In genomic region chr7:19327782-19328181, GRCm38 (mm10) we compare ENCODE assay signal across 8 mouse cellular contexts. TPM values are rescaled to one million over a fixed set of nuclear protein-coding genes. Genes with fewer than 3 reads are reported as not detected.
A peak's percentile ranks its signal among the peaks of the same experiment; 100 is the strongest.
DNase-seq lines count a peak whose midpoint lies in the region; ATAC-seq and TF ChIP-seq lines count a peak whose summit lies in the region.
"Had no signal": no experiment of that assay in that cellular context is flagged by ENCODE, and none has a peak within 500 bp of the region (broad histone marks: within the 10 kb centered on the region; RNA-seq: fewer than 3 reads in every experiment).

No protein-coding gene starts in this region.

- DNase-seq in layer of hippocampus, adult 2 months (ENCODE audit: low spot score in 2 of 2) = no peak
- no peak for DNase-seq in layer of hippocampus, postnatal 10 days (ENCODE audit: low spot score in 2 of 2)
- DNase-seq in frontal cortex, postnatal 36 days (ENCODE audit: low spot score in 2 of 2) = no peak
- DNase-seq in thymus, postnatal 0 days (ENCODE audit: low spot score) = no peak

- peak overlapping the region; percentile 67; the same call in 1 of the 2 replicates for H3K9ac ChIP-seq in embryonic facial prominence, embryonic 13.5 days
- no peak overlapping the region for H3K9ac ChIP-seq in hindbrain, embryonic 12.5 days

- no peak for ATAC-seq in embryonic facial prominence, embryonic 13.5 days (ENCODE audit: insufficient number of reproducible peaks, insufficient read depth, low FRiP score, low TSS enrichment, low read depth)
- no peak for ATAC-seq in hindbrain, embryonic 12.5 days (ENCODE audit: low FRiP score)

- no peak overlapping the region for H3K4me3 ChIP-seq in layer of hippocampus, adult 2 months
- H3K4me3 ChIP-seq in embryonic facial prominence, embryonic 13.5 days = no peak overlapping the region; the same call in 1 of the 2 replicates
- H3K4me3 ChIP-seq in hindbrain, embryonic 12.5 days = 0 out of 2 replicates have a peak overlapping the region, but pooled peaks have one; percentile 37
- H3K4me3 ChIP-seq in myocyte = peak overlapping the region; percentile 26

- H3K27me3 ChIP-seq in embryonic facial prominence, embryonic 13.5 days = no peaks in the 10 kb centered on the region; the same call in none of the 2 replicates
- H3K27me3 ChIP-seq in hindbrain, embryonic 12.5 days = peaks cover 3% of the 10 kb centered on the region; the same call in 1 of the 2 replicates
- no peaks in the 10 kb centered on the region for H3K27me3 ChIP-seq in myocyte (ENCODE audit: control insufficient read depth, insufficient read depth, insufficient read length)

- H3K36me3 ChIP-seq in embryonic facial prominence, embryonic 13.5 days = no peaks in the 10 kb centered on the region
- no peaks in the 10 kb centered on the region for H3K36me3 ChIP-seq in hindbrain, embryonic 12.5 days
- H3K36me3 ChIP-seq in myocyte (ENCODE audit: control insufficient read depth, insufficient read depth) = no peaks in the 10 kb centered on the region

- 0 out of 2 replicates have a peak overlapping the region, but pooled peaks have one; percentile 73 for H3K4me2 ChIP-seq in embryonic facial prominence, embryonic 13.5 days
- 0 out of 2 replicates have a peak overlapping the region, but pooled peaks have one; percentile 73 for H3K4me2 ChIP-seq in hindbrain, embryonic 12.5 days (replicated peaks)
- H3K4me2 ChIP-seq in myocyte (ENCODE audit: low read depth) = peak overlapping the region; percentile 100

- H3K4me1 ChIP-seq in embryonic facial prominence, embryonic 13.5 days = peaks cover 20% of the 10 kb centered on the region
- H3K4me1 ChIP-seq in hindbrain, embryonic 12.5 days = peaks cover 23% of the 10 kb centered on the region

- no peak for TF ChIP-seq POLR2A in myocyte (IDR thresholded peaks at IDR 0.05; ENCODE audit: insufficient read length, low read depth)

- TF ChIP-seq CTCF in layer of hippocampus, adult 2 months (conservative IDR thresholded peaks at IDR 0.05) = no peak

- no peak overlapping the region for H3ac ChIP-seq in myocyte (ENCODE audit: control insufficient read depth, insufficient read length)

- 82% methylated on average over 5 of the region's 5 CpGs for WGBS in embryonic facial prominence, embryonic 13.5 days
- WGBS in hindbrain, embryonic 12.5 days = 84% methylated on average over 5 of the region's 5 CpGs

- no peaks in the 10 kb centered on the region for H3K9me3 ChIP-seq in embryonic facial prominence, embryonic 13.5 days
- H3K9me3 ChIP-seq in hindbrain, embryonic 12.5 days (replicated peaks) = no peaks in the 10 kb centered on the region

- no peaks in the 10 kb centered on the region for H3K79me2 ChIP-seq in myocyte (ENCODE audit: control insufficient read depth, insufficient read depth)

- H3K27ac ChIP-seq in layer of hippocampus, adult 2 months = 0 out of 2 replicates have a peak overlapping the region, but pooled peaks have one; percentile 96
- no peak overlapping the region for H3K27ac ChIP-seq in embryonic facial prominence, embryonic 13.5 days
- H3K27ac ChIP-seq in hindbrain, embryonic 12.5 days = no peak overlapping the region

TF ChIP-seq in myocyte, 11 proteins besides CTCF, POLR2A, EP300 and RAD21:
- TF ChIP-seq REST (IDR thresholded peaks at IDR 0.05; ENCODE audit: insufficient read depth, insufficient read length) = no peak
- TF ChIP-seq POLR2AphosphoS2 (IDR thresholded peaks at IDR 0.05; ENCODE audit: insufficient read length, low read depth) = no peak
- TF ChIP-seq TCF12 (IDR thresholded peaks at IDR 0.05; ENCODE audit: insufficient read depth, poor library complexity, severe bottlenecking) = no peak

RNA-seq across cellular contexts. Expression of gene Ercc1, which starts 16.8 kb away (rescaled TPM):
- total RNA-seq in layer of hippocampus, adult 2 months (2021) = 10 to 100 TPM; 51.7 to 51.9 TPM
- total RNA-seq in layer of hippocampus, postnatal 10 days (2021) = 10 to 100 TPM; 43.1 to 43.9 TPM
- 93.2 and 106 TPM in 2 replicates for polyA plus RNA-seq in embryonic facial prominence, embryonic 13.5 days (2015; fragmentation: Nextera tagmentation; extraction: Ambion mirVana)
- 95.6 and 96.8 TPM in 2 replicates for polyA plus RNA-seq in hindbrain, embryonic 12.5 days (2016; fragmentation: Nextera tagmentation; extraction: Ambion mirVana)
- polyA plus RNA-seq in myocyte (2012; fragmentation: generic; extraction: Trizol) = 83.1 TPM
- polyA plus RNA-seq in thymus, postnatal 0 days (2015; fragmentation: Nextera tagmentation; extraction: Ambion mirVana) = 59.6 and 67.1 TPM in 2 replicates

RNA-seq across cellular contexts. Expression of gene Fosb, which starts 17.9 kb away (rescaled TPM):
- total RNA-seq in layer of hippocampus, adult 2 months (2021) = 10 to 100 TPM; 12.8 to 14.1 TPM
- 1 to 10 TPM; 1.4 to 2.0 TPM for total RNA-seq in layer of hippocampus, postnatal 10 days (2021)
- 0.06 and 0.23 TPM in 2 replicates for polyA plus RNA-seq in embryonic facial prominence, embryonic 13.5 days (2015; fragmentation: Nextera tagmentation; extraction: Ambion mirVana)
- polyA plus RNA-seq in hindbrain, embryonic 12.5 days (2016; fragmentation: Nextera tagmentation; extraction: Ambion mirVana) = 0.10 TPM in 1 of 2 replicates, not detected in the other
- polyA plus RNA-seq in myocyte (2012; fragmentation: generic; extraction: Trizol) = 0.82 TPM
- polyA plus RNA-seq in thymus, postnatal 0 days (2015; fragmentation: Nextera tagmentation; extraction: Ambion mirVana) = 0.19 and 0.21 TPM in 2 replicates

RNA-seq across cellular contexts. Expression of gene Cd3eap, which starts 31.5 kb away (rescaled TPM):
- 10 to 100 TPM; 18.1 to 19.5 TPM for total RNA-seq in layer of hippocampus, adult 2 months (2021)
- total RNA-seq in layer of hippocampus, postnatal 10 days (2021) = 10 to 100 TPM; 17.6 to 18.1 TPM
- polyA plus RNA-seq in embryonic facial prominence, embryonic 13.5 days (2015; fragmentation: Nextera tagmentation; extraction: Ambion mirVana) = 29.4 and 30.5 TPM in 2 replicates
- 17.3 and 20.4 TPM in 2 replicates for polyA plus RNA-seq in hindbrain, embryonic 12.5 days (2016; fragmentation: Nextera tagmentation; extraction: Ambion mirVana)
- 13.7 TPM for polyA plus RNA-seq in myocyte (2012; fragmentation: generic; extraction: Trizol)
- polyA plus RNA-seq in thymus, postnatal 0 days (2015; fragmentation: Nextera tagmentation; extraction: Ambion mirVana) = 15.8 and 18.7 TPM in 2 replicates

RNA-seq across cellular contexts. Expression of gene Ppp1r13l, which starts 31.8 kb away (rescaled TPM):
- 1 to 10 TPM; 6.1 to 6.9 TPM for total RNA-seq in layer of hippocampus, adult 2 months (2021)
- total RNA-seq in layer of hippocampus, postnatal 10 days (2021) = 1 to 10 TPM; 3.4 to 4.5 TPM
- polyA plus RNA-seq in embryonic facial prominence, embryonic 13.5 days (2015; fragmentation: Nextera tagmentation; extraction: Ambion mirVana) = 8.3 and 12.6 TPM in 2 replicates
- polyA plus RNA-seq in hindbrain, embryonic 12.5 days (2016; fragmentation: Nextera tagmentation; extraction: Ambion mirVana) = 4.7 and 5.5 TPM in 2 replicates
- polyA plus RNA-seq in myocyte (2012; fragmentation: generic; extraction: Trizol) = 36.0 TPM
- polyA plus RNA-seq in thymus, postnatal 0 days (2015; fragmentation: Nextera tagmentation; extraction: Ambion mirVana) = 2.2 and 2.4 TPM in 2 replicates

RNA-seq across cellular contexts. Expression of gene Rtn2, which starts 45.4 kb away (rescaled TPM):
- 10 to 100 TPM; 90.3 to 92.7 TPM for total RNA-seq in layer of hippocampus, adult 2 months (2021)
- total RNA-seq in layer of hippocampus, postnatal 10 days (2021) = 100 to 1,000 TPM; 118 to 127 TPM
- 10.2 and 11.7 TPM in 2 replicates for polyA plus RNA-seq in embryonic facial prominence, embryonic 13.5 days (2015; fragmentation: Nextera tagmentation; extraction: Ambion mirVana)
- polyA plus RNA-seq in hindbrain, embryonic 12.5 days (2016; fragmentation: Nextera tagmentation; extraction: Ambion mirVana) = 67.8 and 68.0 TPM in 2 replicates
- 340 TPM for polyA plus RNA-seq in myocyte (2012; fragmentation: generic; extraction: Trizol)
- 1.6 and 2.2 TPM in 2 replicates for polyA plus RNA-seq in thymus, postnatal 0 days (2015; fragmentation: Nextera tagmentation; extraction: Ambion mirVana)
- total RNA-seq: granulocyte monocyte progenitor cell, adult 5-6 weeks had no signal

Comparison
In these comparisons a context has a peak if more than half of its experiments do, and no peak if none do; other contexts are left out.
1. H3K4me3 ChIP-seq: peak in hindbrain, embryonic 12.5 days (single experiment) and myocyte (single experiment); none in layer of hippocampus, adult 2 months (single experiment) and embryonic facial prominence, embryonic 13.5 days (single experiment).
2. Peak in every context shown above with its lines, with median percentiles within 50 percentile points of each other: H3K4me2 ChIP-seq.